Mouse (Mus musculus): Measurements from ENCODE around the gene Slc16a14. TPM values are rescaled to one million over a fixed set of nuclear protein-coding genes. Genes with fewer than 3 reads are reported as not detected.
A peak's percentile ranks its signal among the peaks of the same experiment; 100 is the strongest.

The Slc16a14 gene
- polyA plus RNA-seq, 1 experiment from 2014 or later: 0.16 TPM

DNA sequence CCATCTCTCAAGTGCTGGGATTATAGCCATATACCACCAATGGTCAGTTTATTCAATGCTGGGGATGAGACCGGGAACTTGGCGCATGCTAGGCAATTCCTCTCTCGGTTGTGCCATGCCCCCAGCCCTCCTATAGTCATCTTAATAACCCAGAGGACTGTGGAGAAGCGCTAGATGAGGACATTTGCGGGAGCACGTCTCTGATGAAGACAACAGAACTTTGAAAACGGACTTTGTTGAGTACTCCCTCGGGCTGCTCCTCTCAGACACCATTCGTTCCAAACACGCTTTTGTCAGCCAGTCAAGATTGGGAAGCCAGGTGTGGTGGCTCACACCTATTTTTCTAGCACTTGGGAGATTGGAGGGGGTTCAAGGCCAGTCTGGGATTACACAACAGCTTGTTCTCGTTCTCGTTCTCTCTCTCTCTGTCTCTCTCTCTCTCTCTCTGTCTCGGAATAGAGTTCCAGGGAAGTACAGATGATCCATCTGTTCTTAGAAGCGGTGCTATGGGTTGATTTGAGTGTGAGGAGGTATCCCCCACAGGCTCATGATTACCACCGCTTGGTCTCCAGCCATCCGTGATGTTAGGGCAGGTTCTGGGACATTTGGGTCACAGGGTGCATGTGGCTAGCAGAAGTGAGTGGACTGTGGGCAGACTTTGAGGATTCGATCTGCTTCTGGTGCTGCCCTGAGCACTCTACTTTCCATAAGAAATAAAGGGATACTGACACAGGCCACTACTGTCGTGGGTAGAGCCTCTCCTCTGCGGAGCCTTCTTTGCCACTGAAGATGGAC, 2.0 kb upstream of the Slc16a14 start:
- H3K27me3 ChIP-seq (ENCODE audit: low read depth, poor library complexity, severe bottlenecking): peaks cover 46% of the 10 kb centered on the region
- H3K9me3 ChIP-seq (replicated peaks): no peaks in the 10 kb centered on the region
- 89% methylated on average over 19 of the region's 19 CpGs for WGBS
- DNase-seq (ENCODE audit: low spot score): no peak
- no peak overlapping the region for H3K4me3 ChIP-seq
- peaks cover 9% of the 10 kb centered on the region; the same call in 1 of the 2 replicates for H3K4me1 ChIP-seq
- no peaks in the 10 kb centered on the region for H3K36me3 ChIP-seq
- H3K27ac ChIP-seq: no peak overlapping the region

DNA sequence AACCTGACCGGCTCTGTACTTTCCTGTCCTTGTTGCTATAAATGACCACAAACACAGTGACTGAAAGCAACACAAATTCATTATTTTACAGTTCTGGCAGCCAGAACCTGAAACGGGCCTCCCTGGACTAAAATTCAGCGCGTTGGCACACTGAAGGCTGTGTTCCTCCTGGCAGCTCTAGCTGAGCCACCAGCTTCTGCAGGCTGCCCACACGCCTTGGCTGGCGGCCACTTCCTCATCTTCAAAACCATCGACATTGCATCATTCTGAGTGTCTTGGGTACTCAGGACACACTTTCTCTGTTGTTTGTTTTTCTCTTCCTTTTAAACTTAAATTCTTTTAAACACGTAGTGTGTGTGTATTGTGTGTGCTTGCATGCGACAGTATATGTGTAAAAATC, 734 bp upstream of the Slc16a14 start:
- peaks cover 9% of the 10 kb centered on the region; the same call in 1 of the 2 replicates for H3K4me1 ChIP-seq
- no peak overlapping the region for H3K4me3 ChIP-seq
- no peaks in the 10 kb centered on the region for H3K36me3 ChIP-seq
- H3K27me3 ChIP-seq (ENCODE audit: low read depth, poor library complexity, severe bottlenecking): peaks cover 46% of the 10 kb centered on the region
- DNase-seq (ENCODE audit: low spot score): no peak
- H3K27ac ChIP-seq: no peak overlapping the region
- 79% methylated on average over 9 of the region's 9 CpGs for WGBS
- H3K9me3 ChIP-seq (replicated peaks): no peaks in the 10 kb centered on the region

DNA sequence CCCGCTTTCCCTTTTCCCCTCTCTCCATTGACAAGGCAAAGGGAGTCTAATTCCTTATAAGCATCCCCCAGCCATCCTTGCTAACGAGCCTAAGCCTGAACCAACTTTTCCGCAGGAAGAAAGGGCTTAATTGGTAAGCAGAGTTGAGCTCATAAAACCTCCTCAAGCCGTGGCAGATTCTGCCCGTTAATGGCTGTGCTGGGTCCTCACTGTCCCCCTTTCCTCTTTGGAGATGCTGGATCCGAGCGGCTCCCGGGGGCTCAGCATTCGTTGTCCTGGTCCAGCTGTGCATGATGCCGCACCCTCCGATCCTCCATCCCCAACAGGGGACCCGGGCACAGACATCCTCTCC, 807 bp downstream of the Slc16a14 start:
- no peaks in the 10 kb centered on the region for H3K36me3 ChIP-seq
- H3K4me3 ChIP-seq: peak overlapping the region; percentile 67
- DNase-seq (ENCODE audit: low spot score): peak; percentile 68
- H3K27me3 ChIP-seq (ENCODE audit: low read depth, poor library complexity, severe bottlenecking): peaks cover 46% of the 10 kb centered on the region
- 2% methylated on average over 12 of the region's 12 CpGs for WGBS
- no peaks in the 10 kb centered on the region for H3K9me3 ChIP-seq (replicated peaks)
- H3K4me1 ChIP-seq: peaks cover 9% of the 10 kb centered on the region; the same call in 1 of the 2 replicates
- peak overlapping the region; percentile 76 for H3K27ac ChIP-seq

DNA sequence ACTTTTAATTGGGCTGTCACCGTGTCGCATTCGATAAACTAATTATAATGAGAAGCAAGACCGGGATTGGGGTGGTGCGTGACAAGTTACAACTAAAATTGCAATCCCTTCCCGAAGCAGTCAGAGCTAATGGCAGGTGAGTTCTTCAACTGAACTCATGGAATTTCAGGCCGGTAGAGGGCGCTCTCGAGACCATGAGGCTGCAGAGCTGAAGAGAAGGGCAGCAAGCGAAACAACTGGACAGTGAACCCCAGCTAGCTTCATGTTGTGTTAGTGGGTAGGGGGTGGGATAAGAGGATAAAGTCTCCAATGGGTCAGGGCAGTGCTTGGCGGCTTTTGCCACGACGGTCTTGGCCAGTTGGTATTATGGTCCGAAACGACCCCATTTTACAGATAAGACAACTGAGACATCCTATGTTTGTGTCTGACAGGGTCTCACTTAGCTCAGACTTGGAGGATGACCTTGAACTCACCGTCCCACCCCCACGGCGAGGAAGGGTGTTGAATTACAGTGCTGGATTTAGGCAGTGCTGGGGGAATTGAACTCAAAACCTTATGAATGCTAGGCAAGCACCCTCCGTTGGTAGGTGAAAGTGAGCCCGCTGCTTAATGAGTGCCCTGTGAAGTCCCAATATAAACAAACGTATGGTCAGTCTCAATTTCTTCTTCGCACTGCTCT, 1.3 kb downstream of the Slc16a14 start:
- H3K27me3 ChIP-seq (ENCODE audit: low read depth, poor library complexity, severe bottlenecking): peaks cover 46% of the 10 kb centered on the region
- H3K27ac ChIP-seq: 0 out of 2 replicates have a peak overlapping the region, but pooled peaks have one; percentile 76
- 14% methylated on average over 22 of the region's 22 CpGs for WGBS
- H3K4me3 ChIP-seq: peak overlapping the region; percentile 67
- peak; percentile 84 for DNase-seq (ENCODE audit: low spot score)
- H3K4me1 ChIP-seq: peaks cover 9% of the 10 kb centered on the region; the same call in 1 of the 2 replicates
- no peaks in the 10 kb centered on the region for H3K36me3 ChIP-seq
- no peaks in the 10 kb centered on the region for H3K9me3 ChIP-seq (replicated peaks)

DNA sequence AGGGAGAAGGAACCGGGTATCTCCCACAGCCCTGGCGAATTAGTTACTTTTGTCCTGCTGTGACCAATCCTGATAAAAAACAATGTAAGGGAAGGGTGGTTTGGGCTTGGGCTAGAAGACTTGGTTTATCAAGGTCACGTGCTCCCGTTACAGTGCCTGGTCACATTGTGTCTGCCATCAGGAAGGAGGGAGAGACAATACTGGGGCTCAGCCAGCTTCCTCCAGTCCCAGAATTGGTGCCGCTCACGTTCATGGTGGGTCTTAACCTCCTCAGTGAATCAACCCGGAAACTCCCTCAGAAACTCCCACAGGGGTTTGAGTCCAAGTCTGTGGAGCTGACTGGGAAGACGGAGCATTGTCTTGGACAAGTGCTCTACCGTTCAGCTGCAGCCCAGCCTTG, 9.3 kb downstream of the Slc16a14 start:
- no peaks in the 10 kb centered on the region for H3K36me3 ChIP-seq
- no peak overlapping the region for H3K4me3 ChIP-seq
- H3K4me1 ChIP-seq: no peaks in the 10 kb centered on the region
- 89% methylated on average over 9 of the region's 9 CpGs for WGBS
- no peaks in the 10 kb centered on the region for H3K27me3 ChIP-seq (ENCODE audit: low read depth, poor library complexity, severe bottlenecking)
- no peak overlapping the region for H3K27ac ChIP-seq
- DNase-seq (ENCODE audit: low spot score): no peak
- no peaks in the 10 kb centered on the region for H3K9me3 ChIP-seq (replicated peaks)

DNA sequence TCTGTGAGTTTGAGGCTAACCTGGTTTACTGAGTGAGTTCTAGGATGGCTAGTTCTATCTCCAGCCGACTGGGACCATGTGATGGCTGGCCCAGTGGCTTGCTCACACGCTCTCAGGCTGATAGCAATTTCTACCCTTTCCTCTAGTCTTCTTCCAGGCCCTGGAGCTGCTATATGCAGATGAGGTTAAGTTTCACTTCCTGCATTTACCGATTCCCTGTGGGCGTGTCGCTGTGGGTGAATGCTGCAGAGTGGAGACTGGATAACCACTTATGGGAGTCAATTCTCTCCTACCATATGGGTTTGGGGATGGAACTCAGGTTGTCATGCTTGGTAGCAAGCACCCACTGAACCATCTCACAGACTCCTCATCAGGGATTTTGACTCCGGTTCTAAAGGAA, 10.8 kb downstream of the Slc16a14 start:
- 81% methylated on average over 6 of the region's 6 CpGs for WGBS
- H3K4me1 ChIP-seq: no peaks in the 10 kb centered on the region
- H3K9me3 ChIP-seq (replicated peaks): no peaks in the 10 kb centered on the region
- H3K4me3 ChIP-seq: no peak overlapping the region
- no peaks in the 10 kb centered on the region for H3K27me3 ChIP-seq (ENCODE audit: low read depth, poor library complexity, severe bottlenecking)
- DNase-seq (ENCODE audit: low spot score): no peak
- no peaks in the 10 kb centered on the region for H3K36me3 ChIP-seq
- no peak overlapping the region for H3K27ac ChIP-seq

DNA sequence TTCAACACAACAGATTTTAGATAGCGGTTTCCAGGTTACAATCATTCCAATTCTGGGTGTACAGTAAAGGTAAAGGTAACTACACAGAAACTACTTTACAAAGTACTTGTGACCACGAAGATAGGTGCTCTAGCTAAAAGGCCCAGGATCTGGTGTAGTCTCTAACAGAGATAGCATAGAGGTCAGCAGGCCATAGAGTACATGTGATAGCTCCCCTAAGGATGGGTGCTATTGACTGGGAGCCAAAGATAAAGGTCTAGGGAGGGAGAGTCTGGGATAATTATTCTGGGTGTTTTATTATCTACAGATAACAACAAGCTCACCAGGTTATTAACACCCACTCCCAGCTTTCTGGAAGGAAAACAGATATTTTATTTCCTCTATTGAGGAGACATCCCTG, 11.5 kb downstream of the Slc16a14 start:
- Histone ChIP-seq H3K27ac (no peak overlapping the region), H3K27me3 (ENCODE audit: low read depth, poor library complexity, severe bottlenecking) (no peaks in the 10 kb centered on the region), H3K9me3 (replicated peaks) (no peaks in the 10 kb centered on the region), H3K36me3 (no peaks in the 10 kb centered on the region), H3K4me1 (no peaks in the 10 kb centered on the region), H3K4me3 (no peak overlapping the region)
- 93% methylated on average over 2 of the region's 2 CpGs for WGBS
- no peak for DNase-seq (ENCODE audit: low spot score)

DNA sequence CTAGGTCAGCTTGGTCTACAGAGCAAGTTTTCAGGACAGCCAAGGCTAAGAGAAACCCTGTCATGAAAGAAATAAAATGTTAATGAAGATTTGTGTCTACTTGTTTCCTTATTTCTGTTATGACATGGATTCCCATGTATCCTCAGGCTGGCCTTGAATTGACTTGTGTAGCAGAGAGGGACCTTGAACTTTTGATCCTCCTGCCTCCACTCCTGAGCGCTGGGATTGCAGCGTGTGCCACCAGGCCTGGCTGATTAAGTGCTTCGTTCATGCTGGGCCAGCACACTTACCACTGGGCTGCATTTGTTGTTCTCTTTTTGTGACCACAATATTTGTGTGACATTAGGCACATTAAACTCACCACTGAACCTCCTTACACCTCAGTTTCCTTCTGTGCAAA, 16.1 kb downstream of the Slc16a14 start:
- 88% methylated on average over 3 of the region's 3 CpGs for WGBS
- no peaks in the 10 kb centered on the region for H3K27me3 ChIP-seq (ENCODE audit: low read depth, poor library complexity, severe bottlenecking)
- no peak overlapping the region for H3K4me3 ChIP-seq
- no peaks in the 10 kb centered on the region for H3K9me3 ChIP-seq (replicated peaks)
- DNase-seq (ENCODE audit: low spot score): no peak
- no peaks in the 10 kb centered on the region for H3K36me3 ChIP-seq
- H3K27ac ChIP-seq: no peak overlapping the region
- H3K4me1 ChIP-seq: no peaks in the 10 kb centered on the region

DNA sequence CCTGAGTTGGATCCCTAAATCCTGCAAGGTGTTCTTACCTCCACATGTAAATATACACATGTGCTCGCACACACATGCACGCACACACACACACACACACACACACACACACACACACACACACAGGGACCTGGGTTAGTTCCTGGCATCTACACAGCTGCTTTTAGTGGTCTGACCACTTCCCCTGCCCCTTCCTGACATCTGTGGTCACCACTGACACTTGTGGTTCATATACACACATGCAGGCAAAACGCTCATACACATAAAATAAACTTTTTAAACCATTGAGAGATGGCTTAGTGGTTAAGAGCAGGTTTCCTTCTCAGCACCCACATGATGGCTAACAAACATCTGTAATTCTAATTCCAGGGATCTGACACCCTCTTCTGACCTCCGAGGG, 19.9 kb downstream of the Slc16a14 start:
- WGBS: 91% methylated on average over 4 of the region's 4 CpGs

DNA sequence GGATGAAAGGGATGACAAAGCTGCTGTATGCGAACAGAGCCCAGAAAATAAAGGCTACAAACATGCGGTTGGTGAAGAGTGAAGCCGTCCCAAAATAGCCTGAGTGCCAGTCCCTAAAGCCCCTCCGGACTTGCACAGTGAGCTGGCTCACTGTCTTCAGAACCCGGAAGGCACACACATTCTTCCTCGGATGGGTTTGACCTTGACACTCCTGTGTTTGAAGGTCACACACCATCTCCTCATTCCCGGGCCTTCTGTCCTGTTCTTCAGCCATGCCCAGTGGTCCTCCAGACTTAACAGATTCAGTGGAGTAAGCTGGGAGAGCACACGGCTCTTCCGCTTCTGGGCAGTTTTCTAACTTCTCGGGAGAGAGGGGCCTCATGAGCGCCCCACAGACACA, 22.4 kb downstream of the Slc16a14 start:
- Histone ChIP-seq H3K4me3 (no peak overlapping the region), H3K4me1 (no peaks in the 10 kb centered on the region), H3K27me3 (ENCODE audit: low read depth, poor library complexity, severe bottlenecking) (no peaks in the 10 kb centered on the region), H3K27ac (no peak overlapping the region), H3K36me3 (no peaks in the 10 kb centered on the region), H3K9me3 (replicated peaks) (no peaks in the 10 kb centered on the region)
- no peak for DNase-seq (ENCODE audit: low spot score)
- WGBS: 96% methylated on average over 11 of the region's 11 CpGs

More for the DNA sequence above, 19.9 kb downstream of the Slc16a14 start:
- Histone ChIP-seq H3K27me3 (ENCODE audit: low read depth, poor library complexity, severe bottlenecking) (no peaks in the 10 kb centered on the region), H3K9me3 (replicated peaks) (no peaks in the 10 kb centered on the region), H3K4me3 (no peak overlapping the region), H3K36me3 (no peaks in the 10 kb centered on the region), H3K4me1 (no peaks in the 10 kb centered on the region), H3K27ac (no peak overlapping the region)
- DNase-seq (ENCODE audit: low spot score): no peak

DNA sequence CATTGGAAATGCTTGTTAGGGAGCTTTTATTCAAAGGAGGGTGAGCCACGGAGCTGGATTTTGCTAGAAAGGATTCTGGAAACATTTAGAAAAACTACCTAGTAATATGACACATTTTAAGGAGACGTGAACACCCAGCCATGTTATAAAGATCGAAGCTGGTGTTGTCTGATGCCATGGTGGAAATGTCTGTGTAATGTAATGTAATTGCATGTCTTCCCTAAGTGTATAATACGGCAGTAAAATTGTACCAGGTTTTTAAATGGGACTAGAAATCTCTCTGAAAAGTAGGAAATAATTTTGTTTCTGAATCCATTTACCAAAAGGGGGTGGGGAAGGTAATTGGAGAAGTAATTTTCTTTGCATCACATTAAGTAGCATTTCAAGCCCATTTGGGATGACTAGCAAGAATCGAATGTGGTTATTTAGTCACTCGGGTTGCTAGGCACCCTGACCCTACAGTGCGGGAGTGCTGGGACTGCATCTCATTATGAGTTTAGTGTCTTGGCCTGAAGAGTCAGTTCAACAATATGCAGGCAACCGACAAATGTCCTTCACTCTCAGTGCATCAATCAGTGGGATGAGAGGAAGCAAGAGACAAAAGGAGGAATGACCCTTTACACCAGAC, 24.6 kb downstream of the Slc16a14 start:
- Histone ChIP-seq H3K4me1 (no peaks in the 10 kb centered on the region), H3K27me3 (ENCODE audit: low read depth, poor library complexity, severe bottlenecking) (no peaks in the 10 kb centered on the region), H3K27ac (no peak overlapping the region), H3K4me3 (no peak overlapping the region), H3K9me3 (replicated peaks) (no peaks in the 10 kb centered on the region), H3K36me3 (no peaks in the 10 kb centered on the region)
- WGBS: 77% methylated on average over 8 of the region's 8 CpGs
- DNase-seq (ENCODE audit: low spot score): no peak

DNA sequence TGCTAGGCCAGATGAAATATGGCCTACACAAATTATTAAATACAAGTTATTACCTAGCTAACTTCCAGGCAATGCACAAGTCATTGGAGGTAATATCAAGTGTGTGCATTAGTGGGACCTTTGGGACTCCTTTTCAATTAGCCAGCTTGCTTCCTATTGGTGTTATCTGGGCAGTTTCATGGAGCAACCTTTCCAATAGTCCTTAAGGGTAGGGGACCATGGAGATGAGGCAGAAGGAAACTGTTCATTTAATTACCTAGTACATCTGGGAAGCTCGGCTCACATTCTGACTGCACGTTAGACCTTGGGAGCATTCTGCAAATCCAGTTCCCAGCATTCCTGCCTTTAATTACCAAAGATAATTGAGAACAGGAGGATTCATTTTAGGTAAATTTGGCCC, 30.5 kb downstream of the Slc16a14 start:
- WGBS: 64% methylated on average over 2 of the region's 2 CpGs
- no peak overlapping the region for H3K4me3 ChIP-seq

DNA sequence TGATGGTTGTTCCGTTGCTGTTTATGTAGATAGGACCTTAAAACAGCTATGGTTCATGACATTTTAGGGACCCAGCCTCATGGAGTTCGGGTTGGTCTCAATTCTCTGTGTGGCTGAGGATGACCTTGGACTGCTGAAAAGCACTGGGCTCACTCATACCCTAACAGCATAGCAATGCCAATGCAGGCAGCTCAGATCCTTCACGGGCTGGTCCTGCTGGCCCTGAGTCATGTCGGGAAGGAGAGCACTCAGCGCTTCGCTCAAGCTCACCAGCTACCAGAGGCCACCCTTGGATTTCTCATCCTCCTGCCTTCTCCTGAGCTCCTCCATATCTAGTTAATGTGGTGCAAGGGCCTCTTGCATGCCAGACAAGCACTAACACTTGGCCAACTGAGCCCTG, 35.8 kb downstream of the Slc16a14 start:
- Histone ChIP-seq H3K4me1 (no peaks in the 10 kb centered on the region), H3K36me3 (no peaks in the 10 kb centered on the region), H3K27ac (no peak overlapping the region), H3K27me3 (ENCODE audit: low read depth, poor library complexity, severe bottlenecking) (no peaks in the 10 kb centered on the region), H3K9me3 (replicated peaks) (no peaks in the 10 kb centered on the region), H3K4me3 (no peak overlapping the region)
- DNase-seq (ENCODE audit: low spot score): no peak
- 92% methylated on average over 6 of the region's 6 CpGs for WGBS

More for the DNA sequence above, 30.5 kb downstream of the Slc16a14 start:
- no peak for DNase-seq (ENCODE audit: low spot score)
- no peaks in the 10 kb centered on the region for H3K36me3 ChIP-seq
- no peaks in the 10 kb centered on the region for H3K4me1 ChIP-seq
- no peak overlapping the region for H3K27ac ChIP-seq
- H3K27me3 ChIP-seq (ENCODE audit: low read depth, poor library complexity, severe bottlenecking): no peaks in the 10 kb centered on the region
- no peaks in the 10 kb centered on the region for H3K9me3 ChIP-seq (replicated peaks)
